Mouse (Mus musculus) left cerebral cortex, adult 8-10 months (tissue): ENCODE measurements around the gene Abca4. TPM values are rescaled to one million over a fixed set of nuclear protein-coding genes. Genes with fewer than 3 reads are reported as not detected.

Experiments used
- DNase-seq, 2 experiments: peaks; one replicate each; pipeline ENCODE4 v3.0.0; 2022; ENCODE audit warnings: low spot score in 2 of 2
- total RNA-seq, 4 experiments: library from RNA; stranded (reverse); gene quantifications; 2 replicates each; pipeline ENCODE4 v1.2.4; 2022

Abca4 gene
- total RNA-seq, 4 experiments from 2014 or later = 3.1 to 3.3 (median 3.2) TPM

DNA sequence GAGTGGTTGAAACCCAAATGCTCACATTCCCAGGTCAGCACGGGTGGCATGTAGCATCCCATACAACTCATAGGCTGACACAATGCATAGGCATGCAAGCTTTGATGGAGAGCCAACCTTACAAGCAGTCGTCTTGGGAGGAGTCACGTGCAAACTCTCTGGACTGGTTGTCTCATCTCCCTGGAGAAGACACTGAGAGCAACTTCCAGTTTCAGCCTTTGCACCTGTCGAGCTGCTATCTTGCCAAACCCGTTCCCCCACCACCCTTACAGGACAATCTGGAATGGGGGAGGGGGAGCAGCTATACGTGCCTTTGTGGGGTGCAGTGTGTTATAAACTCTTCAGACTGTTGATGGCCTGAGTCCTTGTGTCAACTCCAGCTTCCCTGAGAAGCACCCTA lies 4.9 kb downstream of the Abca4 start:
- DNase-seq = no peak

DNA sequence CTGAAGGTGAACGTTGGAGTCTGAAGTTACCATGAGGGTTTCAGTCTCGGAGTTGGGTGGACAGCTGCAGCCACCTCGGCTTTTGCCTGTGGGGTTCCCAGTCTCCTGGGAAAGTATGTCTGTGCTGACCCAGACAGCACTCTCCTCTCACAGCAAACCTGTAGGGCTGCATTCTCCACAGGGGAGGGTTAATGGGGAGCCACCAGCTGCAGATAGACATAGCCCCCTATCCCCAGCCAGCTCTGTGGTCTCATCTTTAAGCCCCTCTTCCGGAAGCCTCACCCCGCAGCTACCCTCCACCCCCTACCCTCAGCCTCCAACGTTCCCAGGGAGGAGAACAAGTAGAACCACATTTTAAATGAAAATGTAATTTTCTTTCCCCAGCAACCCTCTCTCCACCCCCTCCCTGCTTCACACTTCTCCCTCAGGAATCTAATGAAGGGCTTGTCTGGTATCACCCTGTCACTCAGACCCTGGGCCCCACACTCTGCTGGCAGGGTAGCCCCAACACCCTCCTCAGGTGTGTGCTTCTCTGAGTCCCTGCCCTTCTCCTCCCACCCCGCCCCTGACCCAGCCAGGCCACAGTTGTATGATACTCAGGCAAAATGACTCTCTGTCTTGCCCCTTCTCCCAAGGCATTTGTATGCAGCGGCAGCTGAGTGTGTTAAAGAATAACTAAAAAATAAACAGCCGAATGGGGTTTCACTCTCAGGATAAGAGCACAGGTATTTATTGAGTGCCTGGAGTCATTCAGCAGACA lies 14.4 kb downstream of the Abca4 start:
- no peak for DNase-seq

DNA sequence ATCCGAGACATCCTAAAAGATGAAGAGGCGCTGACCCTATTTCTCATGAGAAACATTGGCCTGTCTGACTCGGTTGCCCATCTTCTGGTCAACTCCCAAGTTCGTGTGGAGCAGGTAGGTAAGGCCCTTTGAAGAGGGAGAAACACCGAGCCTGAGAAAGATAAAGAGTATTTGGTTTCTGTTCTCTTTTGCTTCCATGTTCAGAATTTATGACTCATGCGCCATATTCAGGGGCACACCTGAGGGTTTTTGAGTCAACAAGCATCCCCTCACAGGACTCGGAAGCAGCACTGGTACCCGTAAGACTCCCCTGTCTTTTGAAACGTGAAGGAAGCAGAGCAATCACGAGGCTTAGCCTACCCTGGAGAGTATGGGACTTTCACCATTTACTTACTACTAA lies 18.3 kb downstream of the Abca4 start:
- DNase-seq = no peak

DNA sequence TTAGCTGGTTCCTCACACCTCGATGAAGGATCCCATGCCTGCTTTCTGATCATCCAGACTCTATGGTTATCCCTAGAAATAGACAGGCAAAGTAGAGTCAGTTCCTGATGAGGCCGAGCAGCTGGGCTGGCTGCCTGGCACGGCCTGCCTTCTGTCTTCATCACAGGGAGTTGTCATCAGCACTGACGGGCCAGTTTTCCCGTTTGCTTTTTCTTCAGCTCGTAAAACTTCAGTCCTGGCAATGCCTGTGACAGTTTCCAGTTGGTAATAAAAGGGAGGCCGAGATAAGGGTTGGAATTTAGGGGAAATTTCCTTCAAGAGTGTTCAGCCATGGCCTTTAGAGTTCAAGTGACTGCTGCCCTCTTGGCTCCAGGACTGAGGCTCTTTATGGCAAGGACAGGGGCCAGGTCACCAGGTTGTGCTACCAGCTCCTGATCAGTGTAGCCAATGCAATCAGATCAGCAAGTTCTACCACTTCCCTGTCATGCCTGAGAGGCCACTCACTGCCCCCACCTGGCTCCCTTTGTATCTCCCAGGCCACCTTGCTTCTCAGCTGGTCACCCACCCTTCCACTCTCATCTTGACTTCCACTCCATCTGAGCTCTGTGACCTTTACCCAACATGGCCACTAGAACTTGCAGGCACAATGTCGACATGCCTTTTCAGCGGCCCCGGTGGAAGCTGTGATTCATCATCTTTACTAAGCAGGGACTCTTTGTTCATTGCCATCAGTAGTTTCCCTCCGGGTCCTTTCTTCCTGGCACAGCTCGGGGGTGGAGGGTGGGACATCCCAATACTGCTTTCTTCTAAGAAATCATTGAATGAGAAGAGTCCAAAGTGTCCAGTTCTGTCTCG lies 20.5 kb downstream of the Abca4 start:
- no peak for DNase-seq

DNA sequence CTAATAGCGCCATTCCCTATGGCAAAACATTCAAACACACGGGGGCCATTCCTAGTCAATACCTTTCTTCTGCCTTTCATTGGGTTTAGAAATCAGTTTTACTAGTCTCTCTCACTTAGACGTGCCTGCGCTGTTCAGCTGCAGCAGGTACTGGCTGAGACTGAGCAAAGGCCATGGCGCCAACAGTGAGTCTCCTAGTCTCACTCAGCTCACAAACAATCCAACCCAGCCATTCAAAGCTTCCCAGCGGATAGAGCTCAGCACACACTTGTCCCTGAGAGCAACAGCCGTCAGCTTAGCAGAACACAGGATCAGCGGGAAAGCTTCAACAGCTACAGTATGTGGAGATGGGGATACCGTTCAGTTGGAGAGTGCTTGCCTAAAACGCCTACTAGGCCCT lies 27.5 kb downstream of the Abca4 start:
- no peak for DNase-seq

DNA sequence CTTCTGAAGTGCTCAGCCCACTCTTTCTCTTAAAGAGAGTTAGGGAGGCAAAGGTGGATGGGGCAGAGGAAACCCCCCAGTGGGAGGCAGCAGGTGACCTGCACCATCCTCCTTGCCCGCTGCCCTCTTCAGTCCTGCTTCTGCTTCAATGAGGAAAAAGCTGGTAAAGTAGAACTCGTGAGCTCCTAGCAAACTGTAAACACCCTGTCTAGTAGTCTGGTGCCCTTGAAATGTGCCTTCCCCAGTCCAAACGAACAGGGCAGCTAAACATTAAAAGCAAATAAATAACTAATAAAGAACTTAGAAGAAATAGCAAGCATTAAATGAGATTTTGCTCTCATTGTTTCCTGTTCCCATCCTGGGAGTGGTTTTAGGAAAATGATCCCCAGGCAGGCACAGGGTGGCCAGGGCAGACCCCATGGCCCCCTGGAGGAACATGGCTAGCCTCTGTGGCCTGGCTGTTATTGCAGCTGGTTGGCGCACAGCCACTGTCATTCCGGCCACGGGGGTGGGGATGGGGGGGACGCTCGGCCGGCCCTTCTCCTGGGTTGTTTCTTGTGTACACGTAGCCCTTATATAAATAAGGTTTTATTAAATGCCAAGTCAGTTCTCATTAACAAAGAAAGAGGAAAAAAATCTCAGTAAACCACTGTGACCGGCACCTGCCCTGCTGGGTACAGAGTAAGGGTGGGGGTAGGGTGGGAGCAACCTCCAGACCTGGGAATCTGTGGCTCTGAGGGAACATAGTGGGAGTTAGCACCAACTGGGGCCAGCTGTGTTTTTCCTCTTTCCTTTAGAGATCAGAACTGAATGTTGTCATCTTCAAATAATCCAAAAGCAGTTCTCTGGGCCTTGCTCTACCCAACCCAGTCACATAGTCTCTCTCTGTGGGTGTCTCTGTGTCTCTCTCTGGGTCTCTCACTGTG lies 28.7 kb downstream of the Abca4 start:
- no peak for DNase-seq

DNA sequence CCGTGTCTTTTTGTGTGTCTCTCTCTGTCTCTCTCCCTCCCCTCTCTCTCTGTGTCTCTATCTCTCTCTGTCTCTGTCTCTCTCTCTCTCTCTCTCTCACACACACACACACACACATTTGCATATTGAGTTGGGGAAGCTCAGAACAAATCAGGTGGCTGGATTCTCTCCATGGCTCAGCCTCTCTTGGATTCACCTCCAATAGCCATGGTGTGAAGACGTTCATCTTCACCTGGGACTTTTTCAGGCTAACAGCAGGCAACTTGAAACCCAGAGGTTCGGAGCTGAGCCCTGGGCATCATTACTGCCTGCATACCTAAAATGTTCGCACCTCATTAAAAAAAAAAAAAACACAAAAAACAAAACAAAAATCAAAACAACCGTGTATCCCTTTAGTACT lies 29.4 kb downstream of the Abca4 start:
- no peak for DNase-seq

DNA sequence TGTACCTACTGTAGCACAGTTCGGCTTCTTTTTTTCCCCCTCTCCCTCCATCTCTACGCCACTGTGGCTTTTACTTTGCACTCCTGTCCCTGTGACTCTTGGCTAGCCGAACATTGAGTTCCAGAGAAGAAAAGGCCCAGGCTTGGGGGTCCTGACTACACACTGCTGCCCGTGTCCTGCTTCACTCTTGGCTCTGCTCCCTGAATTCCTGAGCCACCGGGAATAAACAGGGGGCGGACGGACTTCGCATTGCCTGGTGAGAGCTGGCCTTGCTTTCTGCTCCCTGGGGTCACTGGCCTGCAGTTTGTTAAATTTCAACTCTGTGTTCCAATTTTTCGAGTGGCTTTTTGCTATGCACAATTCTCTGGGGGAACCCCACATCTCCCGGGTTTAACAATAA lies 30.1 kb downstream of the Abca4 start:
- no peak for DNase-seq

DNA sequence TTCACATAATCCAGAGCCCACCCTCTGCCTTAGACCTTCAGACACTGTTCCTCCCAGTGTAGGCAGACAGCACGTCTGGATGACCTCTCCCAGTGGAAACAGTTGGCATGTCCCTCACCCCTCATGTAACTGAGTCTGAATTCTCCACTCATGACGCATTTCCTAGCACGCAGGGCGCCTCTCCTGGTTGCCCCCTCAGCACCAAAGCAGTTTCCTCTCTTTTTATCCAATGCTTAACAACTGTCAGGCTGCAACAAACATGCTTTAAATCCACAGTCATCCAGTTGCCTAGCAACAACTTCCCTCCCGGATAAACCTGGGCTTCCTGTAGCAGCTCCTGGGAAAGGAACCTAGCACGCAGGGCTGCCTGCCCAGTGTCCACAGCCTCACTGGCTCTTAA lies 33.9 kb downstream of the Abca4 start:
- DNase-seq = peak in 1 of 2 experiments; percentile 50

DNA sequence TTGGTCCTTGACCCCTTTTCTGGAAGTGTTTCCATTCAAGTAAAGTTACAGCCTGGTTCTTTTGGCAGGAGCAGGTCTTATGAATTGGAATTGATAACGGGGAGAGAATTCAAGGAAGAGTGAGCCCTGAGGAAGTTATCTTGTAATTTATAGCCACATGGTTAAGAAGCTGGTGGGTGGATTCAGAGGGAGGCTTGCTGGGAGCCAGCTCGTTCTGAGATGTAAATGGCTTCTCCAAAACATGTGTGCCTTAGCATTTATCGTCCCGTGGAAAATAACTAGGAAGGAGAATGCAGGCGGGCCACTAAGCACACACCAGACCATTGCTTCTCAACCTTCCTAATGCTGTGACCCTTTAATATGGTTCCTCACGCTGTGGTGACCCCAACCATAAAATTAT lies 34.9 kb downstream of the Abca4 start:
- DNase-seq = no peak

DNA sequence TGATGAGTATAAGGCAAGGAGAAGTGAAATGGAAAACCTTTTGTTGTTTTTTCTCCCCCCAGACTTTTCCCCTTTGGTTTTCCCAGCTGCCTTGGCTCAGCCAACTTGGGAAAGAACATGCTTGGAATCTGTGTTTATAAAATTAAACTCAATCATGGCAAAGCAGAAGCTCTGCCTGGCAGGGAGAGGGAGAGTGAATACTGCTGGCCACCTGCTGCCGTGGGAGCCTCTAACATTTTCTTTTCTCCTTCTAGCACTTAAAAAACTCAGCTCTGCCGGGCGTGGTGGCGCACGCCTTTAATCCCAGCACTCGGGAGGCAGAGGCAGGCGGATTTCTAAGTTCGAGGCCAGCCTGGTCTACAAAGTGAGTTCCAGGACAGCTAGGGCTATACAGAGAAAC lies 37.4 kb downstream of the Abca4 start:
- DNase-seq = peak in 1 of 2 experiments; percentile 21

DNA sequence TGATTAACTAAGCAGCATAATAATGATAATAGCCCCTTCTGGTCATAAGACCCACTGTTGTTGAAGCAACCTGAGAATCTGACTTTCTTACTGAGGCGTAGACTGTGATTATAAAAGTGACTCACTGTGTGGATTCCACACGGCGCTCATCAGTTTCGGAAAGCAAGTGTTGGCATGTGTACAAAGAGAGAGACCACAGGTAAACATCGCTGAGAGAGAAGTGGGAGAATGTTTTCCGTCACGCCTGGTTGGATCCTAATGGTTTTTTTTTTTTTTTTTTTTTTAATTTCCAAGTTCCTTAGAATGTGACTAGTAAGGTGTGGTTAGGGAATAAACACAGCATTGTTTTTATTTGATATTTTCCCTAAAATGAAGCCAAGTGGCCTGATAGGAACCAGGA lies 38.1 kb downstream of the Abca4 start:
- DNase-seq = no peak

DNA sequence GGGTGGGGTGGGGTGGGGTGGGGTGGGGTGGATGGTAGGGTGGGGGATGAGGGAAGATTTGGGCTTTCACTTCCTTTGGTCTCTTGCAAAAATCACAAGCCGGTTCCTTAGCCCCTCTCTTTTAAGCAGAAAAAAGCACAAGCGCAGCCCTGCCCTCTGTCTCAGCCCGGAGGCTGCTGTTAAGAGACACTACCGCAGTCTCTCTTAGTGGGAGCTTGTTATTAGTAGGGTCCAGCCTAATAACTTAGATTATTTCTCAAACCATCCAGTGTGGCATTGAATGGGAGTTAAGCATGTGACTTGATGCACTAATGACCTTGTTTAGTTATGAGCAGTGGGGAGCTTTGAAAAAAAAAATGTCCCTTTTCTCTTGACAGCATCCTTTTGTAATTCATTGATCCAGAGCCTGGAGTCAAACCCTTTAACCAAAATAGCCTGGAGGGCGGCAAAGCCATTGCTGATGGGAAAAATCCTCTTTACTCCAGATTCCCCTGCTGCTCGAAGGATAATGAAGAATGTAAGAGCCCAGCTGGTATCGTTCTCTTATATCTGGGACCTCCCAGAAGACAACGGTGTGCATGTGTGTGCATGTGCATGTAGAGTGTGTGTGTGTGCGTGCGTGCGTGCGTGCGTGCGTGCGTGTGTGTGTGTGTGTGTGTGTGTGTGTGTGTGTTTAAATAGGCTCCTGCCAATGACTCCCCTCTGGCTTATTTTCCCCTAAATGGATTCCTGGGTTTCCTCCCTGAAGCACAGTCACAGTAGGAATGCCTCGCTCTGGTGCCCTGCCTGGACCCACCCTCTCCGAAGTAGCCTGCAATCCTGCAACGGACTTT lies 41.1 kb downstream of the Abca4 start:
- no peak for DNase-seq

DNA sequence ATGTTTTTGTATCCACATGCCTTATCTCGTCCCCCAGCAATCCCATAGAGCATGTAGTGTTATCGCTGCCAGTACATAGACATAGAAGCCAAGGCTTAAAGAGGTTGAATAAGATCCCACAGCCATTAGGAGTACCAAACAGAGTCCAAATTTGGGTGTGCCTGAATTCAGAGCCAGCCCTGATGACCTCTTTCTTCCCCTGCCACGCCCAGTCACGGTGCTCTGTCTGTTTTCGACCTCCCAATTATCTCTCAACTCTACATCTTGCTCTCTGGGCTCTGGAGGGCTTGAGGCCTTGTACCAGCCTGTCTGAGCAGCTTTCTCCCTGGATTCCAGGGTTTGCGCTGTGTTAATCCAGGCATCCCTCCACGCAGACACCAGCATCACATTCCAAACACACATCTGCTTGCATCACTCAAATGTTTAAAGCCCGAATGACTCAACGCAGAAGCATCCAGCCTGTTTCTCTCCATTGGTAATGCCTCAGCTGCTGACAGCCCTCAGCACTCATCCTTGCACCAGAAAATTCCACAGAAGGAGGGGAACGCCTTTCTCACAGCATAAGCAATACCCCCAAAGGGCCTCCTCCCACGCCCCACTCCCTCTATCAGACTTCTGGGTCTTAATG lies 43.9 kb downstream of the Abca4 start:
- DNase-seq = no peak

DNA sequence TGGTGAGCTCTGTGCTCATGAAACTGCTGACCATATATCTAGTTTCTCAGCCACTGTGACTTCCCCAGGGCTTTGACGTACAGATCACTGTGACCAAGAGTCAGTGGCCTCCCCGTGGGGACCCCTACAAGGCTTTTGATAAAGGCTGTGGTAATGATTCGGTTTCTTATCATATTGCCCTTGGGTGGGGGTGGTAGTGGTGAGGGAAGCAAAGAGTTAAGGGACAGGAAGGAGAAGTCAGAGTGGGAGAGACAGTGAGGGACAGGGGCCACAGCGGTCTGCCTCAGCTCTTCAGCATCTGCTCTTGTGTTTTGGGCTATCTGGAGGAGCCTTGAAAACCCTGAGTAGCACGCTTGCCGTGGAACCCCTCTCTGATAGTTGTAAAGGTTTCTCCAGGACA lies 46.1 kb downstream of the Abca4 start:
- DNase-seq = no peak

DNA sequence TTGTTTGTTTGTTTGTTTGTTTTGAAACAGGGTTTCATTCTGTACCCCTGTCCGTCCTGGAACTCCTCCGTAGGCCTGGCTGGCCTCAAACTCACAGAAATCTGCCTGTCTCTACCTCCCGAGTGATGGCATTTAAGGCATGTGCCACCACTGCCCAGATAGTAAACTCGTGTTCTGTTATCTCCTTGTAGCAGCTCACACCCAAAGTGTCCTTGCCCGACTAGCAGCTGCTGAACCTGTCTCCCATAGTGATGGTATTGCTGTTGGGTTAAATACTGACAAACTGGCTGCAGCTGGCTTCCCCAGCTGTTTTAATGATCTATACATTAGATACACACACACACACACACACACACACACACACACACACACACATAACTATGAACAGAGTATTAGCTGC lies 55.5 kb downstream of the Abca4 start:
- no peak for DNase-seq

DNA sequence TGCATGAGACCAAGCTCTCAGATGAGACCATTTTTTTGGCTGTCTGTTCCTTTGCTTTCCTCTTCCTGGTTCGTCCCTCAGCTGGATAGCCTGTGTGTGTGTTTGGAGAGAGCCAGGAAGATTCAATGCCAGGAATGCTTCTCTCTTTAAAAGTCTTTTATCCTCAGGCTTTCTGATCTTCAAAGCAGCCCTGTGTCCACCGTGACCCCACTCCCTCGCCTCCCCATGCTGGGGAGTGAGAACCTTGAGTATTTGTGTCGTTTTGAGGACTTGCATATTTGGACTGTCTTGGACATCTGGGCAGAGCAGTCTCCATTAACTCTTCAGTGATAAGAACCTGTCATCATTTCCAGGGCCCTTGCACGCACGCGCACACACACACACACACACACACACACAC lies 57.8 kb downstream of the Abca4 start:
- DNase-seq = no peak

DNA sequence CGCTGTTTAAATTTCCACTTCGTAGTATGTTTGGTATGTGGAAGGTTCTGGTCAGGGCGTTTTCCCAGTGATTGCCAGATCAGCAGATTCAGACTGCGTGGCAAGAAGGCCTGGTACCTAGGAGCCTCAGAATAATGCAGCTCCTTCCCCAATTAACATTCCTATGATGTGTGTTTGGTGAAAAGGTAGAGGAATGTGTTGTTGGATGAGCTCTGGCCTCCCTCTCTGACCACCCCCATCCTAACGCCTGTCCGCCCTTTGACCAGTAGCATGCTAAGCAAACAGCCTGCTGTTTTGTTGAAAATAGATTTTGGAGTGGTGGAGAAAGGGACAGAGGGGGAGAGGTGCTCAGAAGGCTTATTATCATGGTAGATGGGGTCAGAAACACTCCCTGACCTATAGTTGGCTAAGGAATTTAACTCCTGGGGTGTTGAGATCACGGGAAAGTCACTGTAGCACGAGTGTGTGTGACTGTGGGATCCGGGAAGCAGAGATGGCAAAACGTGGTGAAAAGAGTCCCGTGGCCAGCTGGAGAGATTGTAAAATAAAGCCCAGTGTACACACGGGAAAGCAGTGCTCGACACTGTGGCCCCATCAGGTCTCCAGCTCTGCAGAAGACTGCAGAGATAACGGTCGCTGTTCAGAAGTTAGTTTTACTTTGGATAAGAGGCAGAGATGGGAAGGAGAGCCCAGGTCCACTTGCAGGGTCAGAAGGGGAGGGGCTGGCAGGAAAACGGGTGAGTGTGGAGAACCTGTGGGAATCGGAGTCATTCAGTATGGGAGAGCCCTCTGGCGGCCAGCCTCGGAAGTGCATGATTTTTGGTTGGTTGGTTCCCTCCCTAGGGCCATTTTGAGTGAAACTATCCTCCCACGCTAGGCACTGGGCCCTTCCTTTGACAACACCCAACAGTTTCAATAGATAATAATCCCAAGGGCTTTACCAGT lies 59.9 kb downstream of the Abca4 start:
- DNase-seq = peak in 1 of 2 experiments; percentile 80

DNA sequence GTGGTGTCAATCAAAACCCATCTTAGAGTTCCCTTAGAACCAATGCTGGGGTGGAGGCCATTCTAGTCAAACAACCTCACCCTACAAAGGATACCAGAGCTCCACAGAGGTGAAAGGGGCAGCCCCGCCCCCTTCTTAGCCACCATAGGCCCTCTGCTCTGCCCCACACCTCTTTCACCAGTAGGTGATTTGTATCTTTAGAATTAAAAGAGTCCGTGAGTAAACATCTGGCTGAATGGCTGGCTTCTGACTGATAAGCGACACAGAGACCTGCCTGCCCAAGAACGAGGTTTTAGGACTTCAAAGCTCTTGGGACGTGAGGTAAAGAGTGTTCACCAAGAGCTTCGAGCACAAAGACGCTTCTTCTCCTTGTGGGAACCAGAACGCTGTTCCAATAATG lies 62.7 kb downstream of the Abca4 start:
- DNase-seq = no peak
